Mouse (Mus musculus) retina, postnatal 7 days (tissue): ENCODE measurements around the gene Pecam1.
"Not testable (repeated sequence)": the region's sequence is repeated elsewhere in the genome, so short reads cannot be mapped to it uniquely, and the experiment has no call there.

ENCODE experiments used
- DNase-seq: peaks from one replicate; pipeline ENCODE4 v3.0.0-alpha.2; 2012; ENCODE audit warnings: low read depth, low spot score

Gene Pecam1

GRCm38 (mm10) chr11:106730714-106731113 is 19.7 kb downstream of the Pecam1 start:
- DNase-seq, result no peak

GRCm38 (mm10) chr11:106729656-106730055 is 20.8 kb downstream of the Pecam1 start:
- DNase-seq, result no peak

GRCm38 (mm10) chr11:106728402-106729366 is 21.7 kb downstream of the Pecam1 start:
- no peak for DNase-seq

GRCm38 (mm10) chr11:106727967-106728366 is 22.5 kb downstream of the Pecam1 start:
- DNase-seq, result no peak

GRCm38 (mm10) chr11:106724916-106725235 is 25.6 kb downstream of the Pecam1 start:
- DNase-seq, result not testable (repeated sequence)

- DNase-seq, result no peak
Observed at GRCm38 (mm10) chr11:106724176-106724915, 26.1 kb downstream of the Pecam1 start.

GRCm38 (mm10) chr11:106723611-106724125 is 26.8 kb downstream of the Pecam1 start:
- DNase-seq, result no peak

- no peak for DNase-seq
Observed at GRCm38 (mm10) chr11:106722831-106723361, 27.5 kb downstream of the Pecam1 start.

- no peak for DNase-seq
Observed at GRCm38 (mm10) chr11:106720379-106720778, 30.0 kb downstream of the Pecam1 start.

GRCm38 (mm10) chr11:106716568-106716967 is 33.9 kb downstream of the Pecam1 start:
- no peak for DNase-seq

- DNase-seq, result no peak
Observed at GRCm38 (mm10) chr11:106715066-106715465, 35.4 kb downstream of the Pecam1 start.

GRCm38 (mm10) chr11:106710789-106711188 is 39.6 kb downstream of the Pecam1 start:
- DNase-seq, result no peak

- DNase-seq, result no peak
Observed at GRCm38 (mm10) chr11:106709227-106709985, 41.0 kb downstream of the Pecam1 start.

- no peak for DNase-seq
Observed at GRCm38 (mm10) chr11:106707866-106708265, 42.6 kb downstream of the Pecam1 start.

- DNase-seq, result no peak
Observed at GRCm38 (mm10) chr11:106707085-106707484, 43.3 kb downstream of the Pecam1 start.

GRCm38 (mm10) chr11:106706212-106706611 is 44.2 kb downstream of the Pecam1 start:
- DNase-seq, result no peak

GRCm38 (mm10) chr11:106704399-106705111 is 45.9 kb downstream of the Pecam1 start:
- DNase-seq, result no peak

GRCm38 (mm10) chr11:106703931-106704330 is 46.5 kb downstream of the Pecam1 start:
- no peak for DNase-seq

GRCm38 (mm10) chr11:106702584-106702983 is 47.8 kb downstream of the Pecam1 start:
- no peak for DNase-seq

GRCm38 (mm10) chr11:106701589-106701988 is 48.8 kb downstream of the Pecam1 start:
- no peak for DNase-seq

- no peak for DNase-seq
Observed at GRCm38 (mm10) chr11:106699083-106699482, 51.3 kb downstream of the Pecam1 start.
